Mouse (Mus musculus): ENCODE measurements at regions not wholly inside any gene's neighbourhood (a gene's known extent, or its start where the extent isn't known, plus 50 kb on each side); places are given as distances from the start of the nearest gene placed in this dataset.

GRCm38 (mm10) chr14:61885241-61886015 lies 278.2 kb downstream of the Kcnrg start:
- no peak overlapping the region for H3K4me3 ChIP-seq (ENCODE audit: low read depth, low read length)
- no peaks in the 10 kb centered on the region for H3K36me3 ChIP-seq (ENCODE audit: control insufficient read depth, insufficient read depth, low read length)
- 93% methylated on average over 6 of the region's 6 CpGs for WGBS
- no peak for DNase-seq (ENCODE audit: low spot score)
- no peaks in the 10 kb centered on the region for H3K4me1 ChIP-seq (ENCODE audit: control insufficient read depth, insufficient read depth, low read length)
- no peak overlapping the region for H3K27ac ChIP-seq (replicated peaks; ENCODE audit: low read depth, low read length)
- no peak for ATAC-seq (ENCODE audit: insufficient number of reproducible peaks, low FRiP score, low TSS enrichment, low read depth)
- no peaks in the 10 kb centered on the region for H3K27me3 ChIP-seq (ENCODE audit: control insufficient read depth, insufficient read depth, low read length)
- no peaks in the 10 kb centered on the region for H3K9me3 ChIP-seq (ENCODE audit: control insufficient read depth, low read length)
- no peak overlapping the region for H3K9ac ChIP-seq (ENCODE audit: low read length)
- H3K4me2 ChIP-seq (ENCODE audit: low read depth, severe bottlenecking): no peak overlapping the region

- no peaks in the 10 kb centered on the region for H3K4me1 ChIP-seq (ENCODE audit: control insufficient read depth, insufficient read depth, low read length)
- H3K9ac ChIP-seq (ENCODE audit: low read length): no peak overlapping the region
- H3K4me2 ChIP-seq (ENCODE audit: low read depth, severe bottlenecking): no peak overlapping the region
- no peak overlapping the region for H3K27ac ChIP-seq (replicated peaks; ENCODE audit: low read depth, low read length)
- H3K36me3 ChIP-seq (ENCODE audit: control insufficient read depth, insufficient read depth, low read length): no peaks in the 10 kb centered on the region
- DNase-seq (ENCODE audit: low spot score): no peak
- no peak for ATAC-seq (ENCODE audit: insufficient number of reproducible peaks, low FRiP score, low TSS enrichment, low read depth)
- H3K9me3 ChIP-seq (ENCODE audit: control insufficient read depth, low read length): no peaks in the 10 kb centered on the region
- 86% methylated on average over 8 of the region's 8 CpGs for WGBS
- no peaks in the 10 kb centered on the region for H3K27me3 ChIP-seq (ENCODE audit: control insufficient read depth, insufficient read depth, low read length)
- no peak overlapping the region for H3K4me3 ChIP-seq (ENCODE audit: low read depth, low read length)
Observed at GRCm38 (mm10) chr14:61889626-61890025, 282.4 kb downstream of the Kcnrg start.

- ATAC-seq (ENCODE audit: insufficient number of reproducible peaks, low FRiP score, low TSS enrichment, low read depth) (no peak), DNase-seq (ENCODE audit: low spot score) (no peak)
- WGBS: 85% methylated on average over 3 of the region's 3 CpGs
- Histone ChIP-seq H3K27ac (replicated peaks; ENCODE audit: low read depth, low read length) (no peak overlapping the region), H3K4me2 (ENCODE audit: low read depth, severe bottlenecking) (no peak overlapping the region), H3K27me3 (ENCODE audit: control insufficient read depth, insufficient read depth, low read length) (no peaks in the 10 kb centered on the region), H3K9ac (ENCODE audit: low read length) (no peak overlapping the region), H3K4me1 (ENCODE audit: control insufficient read depth, insufficient read depth, low read length) (no peaks in the 10 kb centered on the region), H3K4me3 (ENCODE audit: low read depth, low read length) (no peak overlapping the region), H3K9me3 (ENCODE audit: control insufficient read depth, low read length) (no peaks in the 10 kb centered on the region), H3K36me3 (ENCODE audit: control insufficient read depth, insufficient read depth, low read length) (no peaks in the 10 kb centered on the region)
Observed at GRCm38 (mm10) chr14:61893786-61894185, 286.5 kb downstream of the Kcnrg start.

GRCm38 (mm10) chr14:61896879-61897278 lies 289.6 kb downstream of the Kcnrg start:
- no peak overlapping the region for H3K9ac ChIP-seq (ENCODE audit: low read length)
- no peaks in the 10 kb centered on the region for H3K9me3 ChIP-seq (ENCODE audit: control insufficient read depth, low read length)
- no peaks in the 10 kb centered on the region for H3K36me3 ChIP-seq (ENCODE audit: control insufficient read depth, insufficient read depth, low read length)
- no peak overlapping the region for H3K27ac ChIP-seq (replicated peaks; ENCODE audit: low read depth, low read length)
- 85% methylated on average over 5 of the region's 5 CpGs for WGBS
- H3K4me3 ChIP-seq (ENCODE audit: low read depth, low read length): no peak overlapping the region
- H3K4me2 ChIP-seq (ENCODE audit: low read depth, severe bottlenecking): no peak overlapping the region
- no peaks in the 10 kb centered on the region for H3K27me3 ChIP-seq (ENCODE audit: control insufficient read depth, insufficient read depth, low read length)
- H3K4me1 ChIP-seq (ENCODE audit: control insufficient read depth, insufficient read depth, low read length): no peaks in the 10 kb centered on the region
- no peak for ATAC-seq (ENCODE audit: insufficient number of reproducible peaks, low FRiP score, low TSS enrichment, low read depth)
- DNase-seq (ENCODE audit: low spot score): no peak

- 84% methylated on average over 10 of the region's 10 CpGs for WGBS
- H3K4me1 ChIP-seq (ENCODE audit: control insufficient read depth, insufficient read depth, low read length): no peaks in the 10 kb centered on the region
- DNase-seq (ENCODE audit: low spot score) (no peak), ATAC-seq (ENCODE audit: insufficient number of reproducible peaks, low FRiP score, low TSS enrichment, low read depth) (no peak)
- H3K36me3 ChIP-seq (ENCODE audit: control insufficient read depth, insufficient read depth, low read length): no peaks in the 10 kb centered on the region
- H3K27ac ChIP-seq (replicated peaks; ENCODE audit: low read depth, low read length): no peak overlapping the region
- H3K27me3 ChIP-seq (ENCODE audit: control insufficient read depth, insufficient read depth, low read length): no peaks in the 10 kb centered on the region
- no peak overlapping the region for H3K9ac ChIP-seq (ENCODE audit: low read length)
- H3K4me2 ChIP-seq (ENCODE audit: low read depth, severe bottlenecking): no peak overlapping the region
- H3K9me3 ChIP-seq (ENCODE audit: control insufficient read depth, low read length): no peaks in the 10 kb centered on the region
- H3K4me3 ChIP-seq (ENCODE audit: low read depth, low read length): no peak overlapping the region
Observed at GRCm38 (mm10) chr14:61898664-61899063, 291.4 kb downstream of the Kcnrg start.

GRCm38 (mm10) chr14:61904426-61905124 lies 297.3 kb downstream of the Kcnrg start:
- H3K27me3 ChIP-seq (ENCODE audit: control insufficient read depth, insufficient read depth, low read length): no peaks in the 10 kb centered on the region
- H3K36me3 ChIP-seq (ENCODE audit: control insufficient read depth, insufficient read depth, low read length): no peaks in the 10 kb centered on the region
- no peak overlapping the region for H3K27ac ChIP-seq (replicated peaks; ENCODE audit: low read depth, low read length)
- no peak overlapping the region for H3K9ac ChIP-seq (ENCODE audit: low read length)
- no peak overlapping the region for H3K4me3 ChIP-seq (ENCODE audit: low read depth, low read length)
- 65% methylated on average over 4 of the region's 4 CpGs for WGBS
- DNase-seq (ENCODE audit: low spot score) (no peak), ATAC-seq (ENCODE audit: insufficient number of reproducible peaks, low FRiP score, low TSS enrichment, low read depth) (no peak)
- no peaks in the 10 kb centered on the region for H3K9me3 ChIP-seq (ENCODE audit: control insufficient read depth, low read length)
- no peaks in the 10 kb centered on the region for H3K4me1 ChIP-seq (ENCODE audit: control insufficient read depth, insufficient read depth, low read length)
- H3K4me2 ChIP-seq (ENCODE audit: low read depth, severe bottlenecking): no peak overlapping the region

- no peak overlapping the region for H3K9ac ChIP-seq (ENCODE audit: low read length)
- no peak overlapping the region for H3K4me3 ChIP-seq (ENCODE audit: low read depth, low read length)
- DNase-seq (ENCODE audit: low spot score): no peak
- H3K36me3 ChIP-seq (ENCODE audit: control insufficient read depth, insufficient read depth, low read length): no peaks in the 10 kb centered on the region
- no peaks in the 10 kb centered on the region for H3K27me3 ChIP-seq (ENCODE audit: control insufficient read depth, insufficient read depth, low read length)
- no peak overlapping the region for H3K4me2 ChIP-seq (ENCODE audit: low read depth, severe bottlenecking)
- H3K27ac ChIP-seq (replicated peaks; ENCODE audit: low read depth, low read length): no peak overlapping the region
- no peak for ATAC-seq (ENCODE audit: insufficient number of reproducible peaks, low FRiP score, low TSS enrichment, low read depth)
- no peaks in the 10 kb centered on the region for H3K9me3 ChIP-seq (ENCODE audit: control insufficient read depth, low read length)
- H3K4me1 ChIP-seq (ENCODE audit: control insufficient read depth, insufficient read depth, low read length): no peaks in the 10 kb centered on the region
Observed at GRCm38 (mm10) chr14:61918113-61918512, 310.9 kb downstream of the Kcnrg start.

GRCm38 (mm10) chr14:61931811-61932210 lies 324.6 kb downstream of the Kcnrg start:
- DNase-seq (ENCODE audit: low spot score) (no peak), ATAC-seq (ENCODE audit: insufficient number of reproducible peaks, low FRiP score, low TSS enrichment, low read depth) (no peak)
- Histone ChIP-seq H3K9ac (ENCODE audit: low read length) (no peak overlapping the region), H3K27ac (replicated peaks; ENCODE audit: low read depth, low read length) (no peak overlapping the region), H3K27me3 (ENCODE audit: control insufficient read depth, insufficient read depth, low read length) (no peaks in the 10 kb centered on the region), H3K36me3 (ENCODE audit: control insufficient read depth, insufficient read depth, low read length) (no peaks in the 10 kb centered on the region), H3K4me3 (ENCODE audit: low read depth, low read length) (no peak overlapping the region), H3K4me2 (ENCODE audit: low read depth, severe bottlenecking) (no peak overlapping the region), H3K9me3 (ENCODE audit: control insufficient read depth, low read length) (no peaks in the 10 kb centered on the region), H3K4me1 (ENCODE audit: control insufficient read depth, insufficient read depth, low read length) (no peaks in the 10 kb centered on the region)
- WGBS: 86% methylated on average over 8 of the region's 8 CpGs

Measured in limb, embryonic 11.5 days (tissue).